Mouse (Mus musculus): ENCODE data around the gene Sptlc3.

The Sptlc3 gene

GRCm38 (mm10) chr2:139493836-139494235 is at the start of gene Sptlc3:
Gene Sptlc3 (plus strand): TSS chr2:139493913.
- DNase-seq (ENCODE audit: low spot score in 2 of 2) = no peak

GRCm38 (mm10) chr2:139467726-139468125 is 26.0 kb upstream of the Sptlc3 start:
- DNase-seq (ENCODE audit: low spot score in 2 of 2) = no peak

- DNase-seq (ENCODE audit: low spot score in 2 of 2) = no peak
Observed at GRCm38 (mm10) chr2:139488708-139489107, 5.0 kb upstream of the Sptlc3 start.

GRCm38 (mm10) chr2:139494629-139495028 is 916 bp downstream of the Sptlc3 start:
- no peak for DNase-seq (ENCODE audit: low spot score in 2 of 2)

- DNase-seq (ENCODE audit: low spot score in 2 of 2) = no peak
Observed at GRCm38 (mm10) chr2:139561966-139562505, 68.3 kb downstream of the Sptlc3 start.

- DNase-seq (ENCODE audit: low spot score in 2 of 2) = no peak
Observed at GRCm38 (mm10) chr2:139579280-139579679, 85.6 kb downstream of the Sptlc3 start.

- no peak for DNase-seq (ENCODE audit: low spot score in 2 of 2)
Observed at GRCm38 (mm10) chr2:139582766-139583165, 89.1 kb downstream of the Sptlc3 start.

- DNase-seq (ENCODE audit: low spot score in 2 of 2) = no peak
Observed at GRCm38 (mm10) chr2:139587660-139588200, 94.0 kb downstream of the Sptlc3 start.

GRCm38 (mm10) chr2:139589905-139590304 is 96.2 kb downstream of the Sptlc3 start:
- peak; percentile 21 to 64 for DNase-seq (ENCODE audit: low spot score in 2 of 2)

GRCm38 (mm10) chr2:139590888-139591698 is 97.4 kb downstream of the Sptlc3 start:
- DNase-seq (ENCODE audit: low spot score in 2 of 2) = no peak

GRCm38 (mm10) chr2:139592109-139592508 is 98.4 kb downstream of the Sptlc3 start:
- no peak for DNase-seq (ENCODE audit: low spot score in 2 of 2)

- DNase-seq (ENCODE audit: low spot score in 2 of 2) = no peak
Observed at GRCm38 (mm10) chr2:139597229-139597628, 103.5 kb downstream of the Sptlc3 start.

- no peak for DNase-seq (ENCODE audit: low spot score in 2 of 2)
Observed at GRCm38 (mm10) chr2:139601543-139602194, 108.0 kb downstream of the Sptlc3 start.

GRCm38 (mm10) chr2:139608167-139608566 is 114.5 kb downstream of the Sptlc3 start:
- no peak for DNase-seq (ENCODE audit: low spot score in 2 of 2)

GRCm38 (mm10) chr2:139608810-139609209 is 115.1 kb downstream of the Sptlc3 start:
- no peak for DNase-seq (ENCODE audit: low spot score in 2 of 2)

- no peak for DNase-seq (ENCODE audit: low spot score in 2 of 2)
Observed at GRCm38 (mm10) chr2:139609231-139609630, 115.5 kb downstream of the Sptlc3 start.

GRCm38 (mm10) chr2:139609662-139610291 is 116.1 kb downstream of the Sptlc3 start:
- no peak for DNase-seq (ENCODE audit: low spot score in 2 of 2)

- no peak for DNase-seq (ENCODE audit: low spot score in 2 of 2)
Observed at GRCm38 (mm10) chr2:139612410-139613107, 118.8 kb downstream of the Sptlc3 start.

GRCm38 (mm10) chr2:139626496-139626895 is 132.8 kb downstream of the Sptlc3 start:
- DNase-seq (ENCODE audit: low spot score in 2 of 2) = no peak

- DNase-seq (ENCODE audit: low spot score in 2 of 2) = no peak
Observed at GRCm38 (mm10) chr2:139628731-139629130, 135.0 kb downstream of the Sptlc3 start.

- no peak for DNase-seq (ENCODE audit: low spot score in 2 of 2)
Observed at GRCm38 (mm10) chr2:139629653-139630052, 135.9 kb downstream of the Sptlc3 start.
